Mouse (Mus musculus): ENCODE measurements at regions not wholly inside any gene's neighbourhood (a gene's known extent, or its start where the extent isn't known, plus 50 kb on each side); places are given as distances from the start of the nearest gene placed in this dataset.

- Histone ChIP-seq H3K9ac (ENCODE audit: low read length) (no peak overlapping the region), H3K4me3 (ENCODE audit: low read depth, low read length) (no peak overlapping the region), H3K4me2 (replicated peaks; ENCODE audit: low read depth) (no peak overlapping the region), H3K4me1 (replicated peaks; ENCODE audit: control insufficient read depth, insufficient read depth) (no peaks in the 10 kb centered on the region), H3K9me3 (ENCODE audit: control insufficient read depth, low read length) (no peaks in the 10 kb centered on the region), H3K27ac (replicated peaks) (no peak overlapping the region), H3K36me3 (ENCODE audit: control insufficient read depth, insufficient read depth, low read length) (no peaks in the 10 kb centered on the region), H3K27me3 (ENCODE audit: control insufficient read depth, insufficient read depth, low read length) (no peaks in the 10 kb centered on the region)
- no peak for TF ChIP-seq CTCF (IDR thresholded peaks at IDR 0.05; ENCODE audit: low read depth)
- TF ChIP-seq EP300 (optimal IDR thresholded peaks at IDR 0.05) = no peak
- WGBS = 77% methylated on average over 8 of the region's 8 CpGs
- no peak for DNase-seq (ENCODE audit: low spot score)
- ATAC-seq (ENCODE audit: low FRiP score, low TSS enrichment) = no peak
These were observed 65.3 kb upstream of the Abcd3 start for GRCm38 (mm10) chr3:121880355-121880754.

DNA sequence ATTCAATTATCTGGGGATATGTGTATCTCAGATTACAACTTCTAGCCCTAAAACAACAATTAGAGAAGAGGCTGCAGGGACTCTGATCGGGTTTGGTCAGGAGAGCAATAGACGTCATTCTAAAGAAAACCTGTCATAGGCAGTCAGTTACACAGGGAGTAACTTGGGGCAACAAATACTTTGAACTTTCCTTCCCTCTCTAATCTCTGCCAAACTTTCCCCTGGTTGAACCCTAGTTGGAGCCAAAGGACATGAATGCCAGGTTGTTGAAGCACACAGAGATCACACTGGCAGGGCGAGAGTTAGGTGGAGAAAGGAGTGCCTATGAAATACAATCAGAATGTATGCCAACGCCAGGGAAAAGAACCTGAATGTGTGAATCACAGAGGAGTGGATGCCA is 60.0 kb upstream of the Abcd3 start:
- ATAC-seq (ENCODE audit: low FRiP score, low TSS enrichment) (peak; percentile 75), DNase-seq (ENCODE audit: low spot score) (no peak)
- no peak for TF ChIP-seq EP300 (optimal IDR thresholded peaks at IDR 0.05)
- 0 out of 2 replicates have a peak, but pooled peaks have one; percentile 7 for TF ChIP-seq CTCF (IDR thresholded peaks at IDR 0.05; ENCODE audit: low read depth)
- no peak overlapping the region for H3K4me3 ChIP-seq (ENCODE audit: low read depth, low read length)
- no peaks in the 10 kb centered on the region; the same call in 1 of the 2 replicates for H3K4me1 ChIP-seq (replicated peaks; ENCODE audit: control insufficient read depth, insufficient read depth)
- no peak overlapping the region for H3K4me2 ChIP-seq (replicated peaks; ENCODE audit: low read depth)
- no peak overlapping the region for H3K9ac ChIP-seq (ENCODE audit: low read length)
- no peak overlapping the region for H3K27ac ChIP-seq (replicated peaks)
- no peaks in the 10 kb centered on the region for H3K36me3 ChIP-seq (ENCODE audit: control insufficient read depth, insufficient read depth, low read length)
- no peaks in the 10 kb centered on the region for H3K9me3 ChIP-seq (ENCODE audit: control insufficient read depth, low read length)
- 57% methylated on average over 4 of the region's 4 CpGs for WGBS
- H3K27me3 ChIP-seq (ENCODE audit: control insufficient read depth, insufficient read depth, low read length) = no peaks in the 10 kb centered on the region

DNA sequence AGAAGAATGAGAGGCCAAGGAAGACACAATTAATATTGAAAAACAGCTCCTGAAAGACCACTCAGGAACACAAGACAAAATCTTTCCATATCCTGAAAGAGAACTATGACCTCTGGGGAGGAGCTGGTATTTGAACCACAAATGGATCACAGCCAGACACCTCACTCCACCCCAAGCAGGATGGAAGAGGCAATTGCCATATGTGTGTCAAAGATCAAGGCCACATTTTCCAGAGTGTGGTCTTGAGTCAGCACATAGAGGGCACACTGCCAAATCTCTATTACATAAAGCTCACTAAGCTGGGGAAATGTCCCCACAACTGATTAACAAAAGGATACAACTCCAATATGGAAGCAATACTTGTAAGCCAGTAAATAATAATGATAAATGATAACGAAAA is 59.5 kb upstream of the Abcd3 start:
- no peak overlapping the region for H3K4me3 ChIP-seq (ENCODE audit: low read depth, low read length)
- H3K4me1 ChIP-seq (replicated peaks; ENCODE audit: control insufficient read depth, insufficient read depth) = no peaks in the 10 kb centered on the region; the same call in 1 of the 2 replicates
- H3K9ac ChIP-seq (ENCODE audit: low read length) = no peak overlapping the region
- TF ChIP-seq EP300 (optimal IDR thresholded peaks at IDR 0.05) (no peak), CTCF (IDR thresholded peaks at IDR 0.05; ENCODE audit: low read depth) (no peak)
- H3K9me3 ChIP-seq (ENCODE audit: control insufficient read depth, low read length) = no peaks in the 10 kb centered on the region
- H3K27ac ChIP-seq (replicated peaks) = no peak overlapping the region
- DNase-seq (ENCODE audit: low spot score) = no peak
- ATAC-seq (ENCODE audit: low FRiP score, low TSS enrichment) = peak; percentile 62
- 82% methylated on average over 1 of the region's 1 CpGs for WGBS
- H3K27me3 ChIP-seq (ENCODE audit: control insufficient read depth, insufficient read depth, low read length) = no peaks in the 10 kb centered on the region
- H3K4me2 ChIP-seq (replicated peaks; ENCODE audit: low read depth) = no peak overlapping the region
- H3K36me3 ChIP-seq (ENCODE audit: control insufficient read depth, insufficient read depth, low read length) = no peaks in the 10 kb centered on the region

DNA sequence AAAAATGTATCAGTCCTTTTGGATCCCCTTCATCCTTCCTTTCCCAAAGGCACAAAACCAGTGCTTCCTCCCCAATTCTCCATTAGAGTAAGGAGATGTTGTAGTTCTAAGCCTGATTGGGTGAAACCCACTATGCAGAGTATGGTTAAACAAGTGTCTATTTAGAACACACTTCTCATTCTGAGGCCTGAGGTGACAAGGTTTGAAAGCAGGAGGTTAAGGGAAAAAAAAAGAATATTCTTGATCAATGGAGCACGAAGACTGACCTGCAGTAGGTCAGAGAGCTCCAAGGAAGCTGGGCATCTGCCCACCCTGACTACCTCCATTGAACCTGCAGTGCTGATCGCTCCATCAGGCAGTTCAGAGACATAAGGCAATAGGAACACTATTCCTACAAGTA is 58.5 kb upstream of the Abcd3 start:
- Histone ChIP-seq H3K4me2 (replicated peaks; ENCODE audit: low read depth) (no peak overlapping the region), H3K27me3 (ENCODE audit: control insufficient read depth, insufficient read depth, low read length) (no peaks in the 10 kb centered on the region), H3K27ac (replicated peaks) (no peak overlapping the region), H3K4me1 (replicated peaks; ENCODE audit: control insufficient read depth, insufficient read depth) (no peaks in the 10 kb centered on the region; the same call in 1 of the 2 replicates), H3K4me3 (ENCODE audit: low read depth, low read length) (no peak overlapping the region), H3K9ac (ENCODE audit: low read length) (no peak overlapping the region), H3K36me3 (ENCODE audit: control insufficient read depth, insufficient read depth, low read length) (no peaks in the 10 kb centered on the region), H3K9me3 (ENCODE audit: control insufficient read depth, low read length) (no peaks in the 10 kb centered on the region)
- DNase-seq (ENCODE audit: low spot score) (no peak), ATAC-seq (ENCODE audit: low FRiP score, low TSS enrichment) (no peak)
- TF ChIP-seq CTCF (IDR thresholded peaks at IDR 0.05; ENCODE audit: low read depth) = no peak
- TF ChIP-seq EP300 (optimal IDR thresholded peaks at IDR 0.05) = no peak
- WGBS = 92% methylated on average over 2 of the region's 2 CpGs

- Histone ChIP-seq H3K9me3 (ENCODE audit: control insufficient read depth, low read length) (no peaks in the 10 kb centered on the region), H3K27me3 (ENCODE audit: control insufficient read depth, insufficient read depth, low read length) (no peaks in the 10 kb centered on the region), H3K4me3 (ENCODE audit: low read depth, low read length) (no peak overlapping the region), H3K36me3 (ENCODE audit: control insufficient read depth, insufficient read depth, low read length) (no peaks in the 10 kb centered on the region), H3K4me1 (replicated peaks; ENCODE audit: control insufficient read depth, insufficient read depth) (no peaks in the 10 kb centered on the region; the same call in 1 of the 2 replicates), H3K27ac (replicated peaks) (no peak overlapping the region), H3K9ac (ENCODE audit: low read length) (no peak overlapping the region), H3K4me2 (replicated peaks; ENCODE audit: low read depth) (no peak overlapping the region)
- DNase-seq (ENCODE audit: low spot score) (no peak), ATAC-seq (ENCODE audit: low FRiP score, low TSS enrichment) (no peak)
- 76% methylated on average over 3 of the region's 3 CpGs for WGBS
- no peak for TF ChIP-seq EP300 (optimal IDR thresholded peaks at IDR 0.05)
- no peak for TF ChIP-seq CTCF (IDR thresholded peaks at IDR 0.05; ENCODE audit: low read depth)
These were observed 57.6 kb upstream of the Abcd3 start for GRCm38 (mm10) chr3:121872685-121873084.

- no peak for DNase-seq (ENCODE audit: low spot score)
- ATAC-seq (ENCODE audit: low FRiP score, low TSS enrichment) = no peak
- no peaks in the 10 kb centered on the region for H3K9me3 ChIP-seq (ENCODE audit: control insufficient read depth, low read length)
- H3K36me3 ChIP-seq (ENCODE audit: control insufficient read depth, insufficient read depth, low read length) = no peaks in the 10 kb centered on the region
- no peaks in the 10 kb centered on the region for H3K27me3 ChIP-seq (ENCODE audit: control insufficient read depth, insufficient read depth, low read length)
- H3K4me1 ChIP-seq (replicated peaks; ENCODE audit: control insufficient read depth, insufficient read depth) = no peaks in the 10 kb centered on the region; the same call in 1 of the 2 replicates
- no peak overlapping the region for H3K9ac ChIP-seq (ENCODE audit: low read length)
- TF ChIP-seq CTCF (IDR thresholded peaks at IDR 0.05; ENCODE audit: low read depth) (no peak), EP300 (optimal IDR thresholded peaks at IDR 0.05) (no peak)
- H3K27ac ChIP-seq (replicated peaks) = no peak overlapping the region
- no peak overlapping the region for H3K4me2 ChIP-seq (replicated peaks; ENCODE audit: low read depth)
- 83% methylated on average over 4 of the region's 4 CpGs for WGBS
- no peak overlapping the region for H3K4me3 ChIP-seq (ENCODE audit: low read depth, low read length)
These were observed 56.7 kb upstream of the Abcd3 start for GRCm38 (mm10) chr3:121871795-121872194.
